Mouse (Mus musculus) liver, adult 2 months (tissue): ENCODE measurements around the gene Gnaq.

Experiments
- CTCF ChIP-seq: fragments of 200-500 bp; IDR thresholded peaks from 2 replicates; pipeline ENCODE4 v1.5.1; 2011; ENCODE audit warnings: low read depth, low read length, control low read depth
- POLR2A ChIP-seq: fragments of 200-500 bp; IDR thresholded peaks from 2 replicates; pipeline ENCODE4 v1.6.1; 2011; ENCODE audit warnings: low read length, control low read depth; ENCODE audit not compliant: insufficient read depth; ENCODE audit errors: extremely low read depth

GRCm38 (mm10) chr19:16300413-16300812 is 167.8 kb downstream of the Gnaq start:
- no peak for TF ChIP-seq POLR2A
- TF ChIP-seq CTCF: no peak
